Mouse (Mus musculus) cerebellum, postnatal 10 days (tissue): Measurements from ENCODE around the gene Tmem184a.
A peak's percentile ranks its signal among the peaks of the same experiment; 100 is the strongest.

Source experiments
- DNase-seq, 2 experiments: peaks; one replicate each; pipeline ENCODE4 v3.0.0; 2021; ENCODE audit warnings: mixed read lengths in 2 of 2

The Tmem184a gene

DNA sequence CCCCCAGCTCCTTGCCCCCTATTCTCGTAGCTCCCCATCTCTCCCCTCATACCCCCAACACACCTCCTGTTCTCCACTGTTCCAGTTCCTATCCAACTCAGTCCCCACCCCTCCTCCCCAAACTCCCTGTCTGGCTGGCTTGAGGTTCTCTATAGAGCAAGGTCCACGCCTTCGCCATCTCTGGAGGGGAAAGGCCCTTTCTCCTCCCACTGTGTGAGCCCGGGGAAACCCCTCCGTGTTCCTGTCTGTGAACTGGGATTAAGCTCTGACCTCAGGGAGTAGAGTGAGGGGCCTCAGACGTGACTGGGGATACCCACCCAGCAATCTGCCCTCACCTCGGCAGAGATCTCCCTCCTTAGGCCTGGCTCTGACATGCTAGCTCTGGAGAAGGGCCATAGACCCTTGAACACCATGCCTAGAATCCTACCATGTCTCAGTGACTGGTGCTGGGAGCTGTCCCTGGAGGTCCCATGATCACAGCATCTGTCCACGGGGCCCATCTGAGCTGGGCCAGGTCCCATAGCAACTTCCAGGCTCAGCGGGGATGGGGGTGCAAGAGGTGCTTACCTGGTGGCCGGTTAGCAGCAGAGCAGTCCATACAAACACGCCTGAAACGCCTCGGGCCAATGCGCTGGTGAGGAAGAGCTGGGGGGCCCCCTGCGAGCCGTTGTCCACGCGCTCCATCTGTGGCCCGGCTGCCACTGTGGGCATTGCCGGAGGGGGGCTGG, 7.2 kb downstream of the Tmem184a start:
- DNase-seq: no peak

- DNase-seq: no peak
These were observed 7.9 kb downstream of the Tmem184a start for GRCm38 (mm10) chr5:139811677-139812397.

DNA sequence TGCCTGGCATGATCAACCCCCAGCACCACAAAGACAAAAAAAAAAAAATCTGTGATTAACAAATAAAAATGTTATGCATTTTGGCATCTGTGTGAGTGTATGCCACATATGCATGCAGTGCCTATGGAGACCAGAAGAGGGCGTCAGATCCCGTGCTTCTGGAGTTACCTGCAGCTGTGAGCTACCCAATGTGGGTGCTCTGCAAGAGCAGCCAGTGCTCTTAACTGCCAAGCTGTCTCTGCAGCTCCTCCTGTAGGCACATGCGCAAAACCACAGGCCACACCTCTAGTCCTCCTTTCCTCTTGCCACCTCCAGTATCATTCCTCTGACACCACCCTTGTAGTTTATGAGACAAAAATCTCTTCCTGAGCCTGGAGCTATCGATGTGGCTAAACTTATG, 10.3 kb downstream of the Tmem184a start:
- no peak for DNase-seq

GRCm38 (mm10) chr5:139805924-139806323, 13.8 kb downstream of the Tmem184a start:
- DNase-seq: no peak

DNA sequence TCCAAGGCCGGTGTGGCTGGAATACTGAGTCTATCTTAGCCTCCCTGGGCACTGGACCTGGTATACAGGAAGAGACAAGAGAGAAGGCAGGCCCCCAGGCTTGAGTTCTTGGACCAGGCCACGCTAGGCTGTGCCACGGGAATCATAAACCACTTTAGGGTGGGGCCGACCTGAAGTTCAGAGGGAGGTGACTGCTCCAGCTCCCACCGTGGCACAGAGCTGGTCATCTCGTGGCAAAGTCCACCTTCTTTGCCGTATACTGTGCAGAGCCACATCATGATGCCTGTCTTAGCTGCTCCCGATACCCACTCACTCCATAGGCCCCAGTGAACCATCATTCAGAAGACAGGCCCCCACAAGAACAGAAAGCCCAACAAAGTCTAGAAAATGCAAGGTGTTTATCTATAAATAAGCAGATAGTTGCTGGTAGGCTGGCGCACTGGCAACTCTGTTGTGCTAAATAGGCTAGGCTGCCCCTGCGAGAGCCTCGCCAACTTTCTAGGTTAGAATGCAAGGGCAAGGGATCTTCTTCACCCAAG, 15.1 kb downstream of the Tmem184a start:
- no peak for DNase-seq

GRCm38 (mm10) chr5:139804107-139804551, 15.6 kb downstream of the Tmem184a start:
- no peak for DNase-seq

DNA sequence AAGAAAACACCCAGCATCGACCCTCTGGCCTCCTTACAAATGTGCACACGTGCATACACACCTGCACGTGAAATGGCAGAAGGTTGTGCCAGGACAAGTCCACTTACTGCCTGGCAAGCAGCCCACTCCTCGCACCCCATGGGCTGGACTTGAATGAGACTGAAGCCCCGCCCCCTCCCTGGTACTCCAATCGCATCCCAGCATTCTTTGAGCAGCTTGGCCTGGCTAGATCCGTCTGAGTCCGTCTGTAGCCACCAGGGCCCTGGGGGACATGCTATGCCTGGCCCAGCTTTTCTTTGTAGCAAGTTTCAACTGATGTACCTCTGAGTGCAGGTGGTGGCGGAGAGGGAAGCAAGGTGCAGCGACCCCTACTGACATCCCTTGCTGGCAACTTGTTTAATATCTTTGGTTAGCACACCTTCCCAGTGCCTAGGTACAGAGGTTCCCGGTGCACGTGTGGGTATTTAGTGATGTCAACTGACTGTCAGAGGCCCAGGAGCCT, 16.1 kb downstream of the Tmem184a start:
- peak; percentile 75 to 77 for DNase-seq

DNA sequence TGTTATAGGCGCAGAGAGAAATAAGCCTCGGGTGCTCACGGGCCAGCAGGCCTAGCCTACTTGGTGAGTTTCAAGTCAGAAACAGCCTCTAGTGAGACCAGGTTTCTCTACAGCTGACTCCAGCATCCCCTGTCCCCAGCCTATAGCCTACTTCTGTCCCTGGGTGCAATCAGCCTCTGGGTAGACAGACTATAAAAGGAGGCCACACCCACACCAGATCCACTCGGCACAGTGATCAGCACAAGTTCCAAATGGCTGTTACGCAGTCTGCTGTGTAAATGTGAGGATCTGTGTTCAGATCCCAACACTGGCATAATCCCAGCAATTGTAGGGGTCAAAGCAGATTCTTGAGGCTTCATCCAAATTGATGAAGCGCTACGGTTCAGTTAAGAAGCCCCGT, 16.6 kb downstream of the Tmem184a start:
- DNase-seq: no peak

- DNase-seq: no peak
These were observed 17.8 kb downstream of the Tmem184a start for GRCm38 (mm10) chr5:139801880-139802279.

- DNase-seq: no peak
These were observed 18.5 kb downstream of the Tmem184a start for GRCm38 (mm10) chr5:139801231-139801630.

DNA sequence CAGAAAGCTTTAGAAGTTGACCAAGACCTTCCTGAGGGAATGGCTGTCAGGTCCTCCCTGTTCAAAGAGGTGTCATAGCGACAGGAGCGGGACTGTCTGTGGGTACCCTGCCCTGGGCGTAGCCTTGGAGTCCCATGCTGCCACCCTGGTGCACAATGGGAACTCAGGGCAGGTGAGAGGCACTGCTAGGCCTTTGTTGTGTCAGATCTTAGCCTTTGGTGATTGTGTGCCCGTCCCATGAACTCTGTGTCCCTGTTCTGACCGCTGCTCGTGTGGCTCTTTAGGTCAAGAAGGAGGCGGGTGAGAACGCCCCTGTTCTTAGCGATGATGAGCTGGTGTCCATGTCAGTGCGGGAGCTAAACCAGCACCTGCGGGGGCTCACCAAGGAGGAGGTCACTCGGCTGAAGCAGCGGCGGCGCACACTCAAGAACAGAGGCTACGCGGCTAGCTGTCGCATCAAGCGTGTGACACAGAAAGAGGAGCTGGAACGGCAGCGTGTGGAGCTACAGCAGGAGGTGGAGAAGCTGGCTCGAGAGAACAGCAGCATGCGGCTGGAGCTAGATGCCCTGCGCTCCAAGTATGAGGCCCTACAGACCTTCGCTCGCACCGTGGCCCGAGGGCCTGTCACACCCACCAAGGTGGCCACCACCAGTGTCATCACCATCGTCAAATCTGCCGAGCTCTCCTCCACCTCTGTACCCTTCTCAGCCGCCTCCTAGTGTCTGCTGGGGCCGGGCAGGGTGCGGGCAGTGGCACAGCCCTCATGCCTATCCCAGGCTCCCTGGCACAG, 19.7 kb downstream of the Tmem184a start:
- DNase-seq: no peak

DNA sequence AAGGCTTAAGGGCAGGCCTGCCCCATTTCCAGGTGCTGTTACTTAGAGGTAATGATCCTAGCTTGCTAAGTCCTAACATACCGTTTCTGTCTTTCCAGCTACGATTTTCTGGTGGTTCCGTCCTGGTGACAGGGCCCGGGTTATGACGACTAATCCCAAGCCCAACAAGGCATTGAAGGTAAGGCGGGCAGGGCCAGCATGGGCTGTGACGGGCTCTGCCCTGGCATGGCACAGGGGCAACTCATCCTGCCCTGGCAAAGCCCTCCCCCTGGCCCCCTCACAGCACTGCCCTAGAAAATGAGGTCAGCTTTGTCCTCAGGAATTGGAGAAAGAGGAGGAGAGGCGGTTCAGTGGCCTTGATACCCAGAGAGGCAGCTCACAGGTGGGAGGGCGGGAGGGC, 20.7 kb downstream of the Tmem184a start:
- no peak for DNase-seq

DNA sequence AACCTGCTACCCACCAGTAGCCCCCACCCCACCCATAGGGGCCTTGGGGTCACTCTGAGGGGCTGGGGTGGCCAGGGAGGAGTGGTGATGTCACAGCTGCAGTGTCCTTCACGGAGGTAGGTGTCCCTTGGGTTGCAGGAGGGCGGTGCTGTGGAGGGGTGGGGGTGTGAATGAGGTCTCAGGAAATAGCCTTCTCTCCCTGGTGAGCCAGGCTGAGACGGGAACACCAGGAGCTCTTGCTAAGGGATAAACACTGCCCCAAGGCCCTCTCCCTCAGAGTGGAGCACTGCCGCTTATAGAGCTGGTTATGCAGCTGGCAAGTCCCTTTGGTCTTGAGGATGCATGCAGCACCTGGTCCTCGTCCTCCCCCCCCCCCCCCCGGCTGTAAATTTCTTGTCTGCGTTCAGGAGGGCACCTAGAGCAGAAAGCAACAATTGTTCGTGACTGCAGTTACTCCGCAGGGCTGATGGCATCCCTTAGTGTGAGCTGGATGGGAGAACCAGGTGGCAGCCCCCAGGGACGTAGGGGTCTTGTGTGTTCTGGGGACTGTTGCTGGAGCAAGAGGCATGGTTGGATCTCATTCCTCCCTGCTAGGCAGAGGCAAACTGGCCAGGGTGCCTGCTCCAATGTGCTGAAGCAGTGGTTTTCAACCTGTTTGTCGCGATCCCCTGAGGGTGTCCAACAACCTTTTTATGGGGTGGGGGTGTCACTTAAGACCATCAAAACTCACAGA, 21.4 kb downstream of the Tmem184a start:
- DNase-seq: peak in 1 of 2 experiments; percentile 38

- peak; percentile 97 to 98 for DNase-seq
These were observed 22.1 kb downstream of the Tmem184a start for GRCm38 (mm10) chr5:139797473-139798167.

- peak in 1 of 2 experiments; percentile 33 for DNase-seq
These were observed 22.8 kb downstream of the Tmem184a start for GRCm38 (mm10) chr5:139796900-139797299.

GRCm38 (mm10) chr5:139796001-139796620, 23.6 kb downstream of the Tmem184a start:
- no peak for DNase-seq

DNA sequence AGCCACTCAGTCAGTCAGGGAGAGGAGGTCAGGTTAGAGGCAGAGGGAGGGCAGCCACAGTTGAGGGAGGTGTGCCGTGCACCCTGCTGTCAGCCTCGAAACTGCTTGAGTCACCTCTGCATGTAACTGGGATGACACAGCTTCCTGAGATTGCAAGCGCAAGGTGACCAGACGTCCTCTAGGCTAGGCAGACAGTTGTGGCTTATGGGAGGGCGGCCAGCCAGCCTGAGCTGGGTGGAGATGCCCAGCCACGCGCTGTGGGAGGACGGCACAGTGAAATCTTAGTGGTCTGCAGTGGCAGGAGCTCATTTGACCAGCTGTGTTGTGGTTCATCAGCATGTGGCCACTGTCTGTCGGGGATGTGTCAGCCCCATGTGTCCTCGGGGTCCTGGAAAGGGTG, 24.8 kb downstream of the Tmem184a start:
- DNase-seq: no peak

DNA sequence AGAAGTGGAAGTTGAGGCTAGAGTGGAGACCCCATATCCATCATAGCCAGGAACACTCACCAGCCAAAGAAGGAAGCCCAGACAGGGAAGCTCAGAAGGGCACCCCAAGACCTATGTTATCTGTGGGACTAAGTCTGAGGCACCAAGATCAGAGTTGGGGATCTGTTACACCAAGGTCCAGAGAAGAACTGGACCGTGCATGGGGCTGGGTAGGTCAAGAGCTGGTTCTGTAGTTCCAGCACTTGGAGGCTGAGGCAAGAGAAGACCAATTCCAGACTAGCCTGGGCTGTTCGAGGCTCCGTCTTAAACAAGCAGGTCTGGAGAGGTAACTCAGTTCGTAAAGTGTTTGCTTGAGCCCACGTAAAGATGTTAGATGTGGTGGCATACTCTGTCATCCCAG, 25.6 kb downstream of the Tmem184a start:
- no peak for DNase-seq

GRCm38 (mm10) chr5:139793338-139794089, 26.2 kb downstream of the Tmem184a start:
- no peak for DNase-seq

GRCm38 (mm10) chr5:139792966-139793337, 26.8 kb downstream of the Tmem184a start:
- DNase-seq: no peak
